Mouse (Mus musculus) intestine, postnatal 0 days (tissue): ENCODE measurements at regions not wholly inside any gene's neighbourhood (a gene's known extent, or its start where the extent isn't known, plus 50 kb on each side); places are given as distances from the start of the nearest gene placed in this dataset.

ENCODE experiments used
- ATAC-seq: fragments of 200-750 bp; cut with Nextera tagmentation; 2 replicates; pipeline ENCODE4 v1.8.0; 2017; ENCODE audit warnings: mild to moderate bottlenecking, moderate TSS enrichment, moderate library complexity
- H3K27ac ChIP-seq: fragments of 300-500 bp; sonication (generic); 2 replicates; pipeline ENCODE4 v1.5.1; 2014; ENCODE audit warnings: mild to moderate bottlenecking, low read depth, low read length, moderate library complexity
- H3K27me3 ChIP-seq: fragments of 300-500 bp; sonication (generic); replicated peaks from 2 replicates; pipeline ENCODE4 v1.6.1; 2014; ENCODE audit warnings: low read length, mixed read lengths; ENCODE audit not compliant: control insufficient read depth, insufficient read depth
- H3K36me3 ChIP-seq: fragments of 300-500 bp; sonication (generic); 2 replicates; pipeline ENCODE4 v1.6.1; 2014; ENCODE audit warnings: mild to moderate bottlenecking, moderate library complexity; ENCODE audit not compliant: control insufficient read depth, insufficient read depth
- H3K4me1 ChIP-seq: fragments of 300-500 bp; sonication (generic); replicated peaks from 2 replicates; pipeline ENCODE4 v1.6.1; 2014; ENCODE audit warnings: antibody characterized with exemption, low read length, mixed read lengths; ENCODE audit not compliant: control insufficient read depth, insufficient read depth
- H3K4me2 ChIP-seq: fragments of 300-500 bp; sonication (generic); replicated peaks from 2 replicates; pipeline ENCODE4 v1.6.1; 2014; ENCODE audit warnings: low read depth, mild to moderate bottlenecking, moderate library complexity
- H3K4me3 ChIP-seq: fragments of 300-500 bp; sonication (generic); 2 replicates; pipeline ENCODE4 v1.5.1; 2014; ENCODE audit warnings: low read depth, low read length
- H3K9ac ChIP-seq: fragments of 300-500 bp; sonication (generic); 2 replicates; pipeline ENCODE4 v1.6.1; 2014; ENCODE audit warnings: mild to moderate bottlenecking, low read depth, low read length
- H3K9me3 ChIP-seq: fragments of 300-500 bp; sonication (generic); 2 replicates; pipeline ENCODE4 v1.6.1; 2016; ENCODE audit warnings: mixed run types; ENCODE audit not compliant: control insufficient read depth
- CTCF ChIP-seq: sonication (generic); IDR thresholded peaks from 2 replicates; pipeline ENCODE4 v1.5.1; 2016; ENCODE audit warnings: low read depth, mild to moderate bottlenecking, control low read depth, antibody characterized with exemption, moderate library complexity
- WGBS: fragments of 180-500 bp; shearing (Covaris S2); extraction: QIAGEN DNeasy Blood & Tissue Kit; methylation state at CpG from one replicate; pipeline ENCODE4 v1.1.7; 2014; 5-methylcytosine and 5-hydroxymethylcytosine counted together

DNA sequence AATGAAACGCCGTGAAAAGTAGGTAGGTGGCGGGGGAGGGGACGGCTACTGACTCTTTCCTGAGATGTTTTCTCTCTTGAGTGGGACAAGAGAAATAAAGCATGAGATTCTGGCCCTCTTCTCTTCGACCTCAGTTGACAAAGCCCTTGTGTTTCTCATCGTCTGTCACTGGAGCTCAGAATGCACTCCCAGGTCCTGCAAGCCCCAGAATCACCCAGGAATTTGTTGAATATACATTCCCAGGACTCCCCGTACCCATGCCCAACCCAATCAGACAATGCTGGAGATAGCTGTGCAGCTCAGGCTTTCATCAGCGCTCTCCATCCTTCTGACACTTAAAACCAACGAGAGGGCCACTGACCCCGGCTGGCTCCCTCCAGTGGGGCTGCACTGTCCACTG lies 422.9 kb downstream of the Wdr11 start:
- Histone ChIP-seq H3K36me3 (no peaks in the 10 kb centered on the region), H3K4me2 (no peak overlapping the region), H3K4me1 (peaks cover 4% of the 10 kb centered on the region; the same call in 1 of the 2 replicates), H3K9me3 (no peaks in the 10 kb centered on the region), H3K27ac (no peak overlapping the region), H3K4me3 (no peak overlapping the region), H3K27me3 (no peaks in the 10 kb centered on the region), H3K9ac (no peak overlapping the region)
- no peak for ATAC-seq
- WGBS: 54% methylated on average over 10 of the region's 10 CpGs
- TF ChIP-seq CTCF: no peak

DNA sequence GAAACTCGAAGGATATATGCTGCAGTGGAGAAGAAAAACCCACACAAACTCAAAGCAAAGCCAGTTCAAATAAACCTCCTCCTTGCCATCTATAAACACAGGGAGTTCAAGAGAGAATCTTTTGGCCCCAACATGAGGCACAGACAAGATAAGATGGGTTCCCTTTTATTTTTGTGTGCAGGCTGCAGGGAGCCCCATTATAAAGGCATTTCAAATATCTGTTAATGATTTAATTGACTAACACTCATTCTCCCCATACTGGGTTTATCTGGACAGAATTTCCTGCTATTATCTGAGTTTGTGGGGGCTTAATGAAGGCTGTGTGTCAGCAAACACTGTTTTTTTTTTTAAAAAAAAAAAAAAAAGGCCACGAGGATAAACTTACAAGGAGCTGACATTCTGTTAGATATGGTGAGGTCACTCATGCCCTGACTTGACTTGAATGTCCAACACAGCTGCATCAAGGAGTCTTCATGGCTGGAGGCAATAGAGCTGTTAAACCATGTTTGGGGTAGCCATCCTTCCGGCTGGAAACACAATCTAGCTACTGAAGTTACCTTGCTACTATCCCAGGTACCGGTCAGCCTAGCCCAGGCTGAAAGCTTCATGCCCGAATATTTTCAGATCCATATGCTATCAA lies 423.8 kb downstream of the Wdr11 start:
- 46% methylated on average over 5 of the region's 5 CpGs for WGBS
- ATAC-seq: no peak
- no peaks in the 10 kb centered on the region for H3K36me3 ChIP-seq

DNA sequence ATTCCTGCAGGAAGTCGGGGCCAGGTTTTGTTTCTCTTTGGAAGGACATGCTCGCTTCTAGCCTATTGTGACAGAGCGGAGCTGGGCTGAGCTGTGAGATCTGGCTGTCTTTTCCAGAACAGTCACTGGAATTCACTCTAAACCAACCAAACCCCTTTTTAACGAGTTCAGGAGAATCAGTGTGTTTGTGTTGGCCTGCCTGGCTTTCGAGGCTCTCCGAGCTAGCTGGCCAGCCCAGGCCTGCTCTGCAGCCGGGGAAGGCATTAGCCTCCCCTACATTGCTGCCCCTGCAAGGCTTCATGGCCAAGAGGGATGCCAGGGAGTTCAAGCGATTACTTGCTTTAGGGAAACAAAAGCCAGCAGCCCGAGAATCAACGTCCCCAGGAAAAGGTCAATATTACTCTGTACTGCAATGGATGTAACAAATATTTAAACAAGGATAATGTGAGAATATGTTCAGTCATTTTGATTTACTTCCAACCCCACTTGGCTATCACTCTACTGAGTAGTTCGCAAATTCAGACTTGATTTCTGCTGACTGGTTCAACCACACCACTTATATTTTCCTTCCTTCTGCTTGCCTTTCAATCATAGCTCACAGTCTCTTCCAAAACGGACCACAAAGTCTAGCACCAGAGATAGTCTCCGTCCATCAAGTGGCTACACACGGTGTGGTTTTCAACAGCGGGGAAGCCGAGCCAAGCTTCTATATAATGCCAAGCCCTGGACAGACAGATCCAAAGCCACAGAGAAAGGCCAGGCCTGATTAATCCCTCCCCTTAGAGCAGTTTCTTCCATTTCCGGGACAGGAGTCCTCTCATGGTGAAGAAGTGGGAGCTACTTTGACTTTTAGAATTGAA lies 424.6 kb downstream of the Wdr11 start:
- no peak overlapping the region for H3K27ac ChIP-seq
- no peaks in the 10 kb centered on the region for H3K36me3 ChIP-seq
- H3K4me2 ChIP-seq: no peak overlapping the region
- no peaks in the 10 kb centered on the region for H3K9me3 ChIP-seq
- no peak overlapping the region for H3K4me3 ChIP-seq
- TF ChIP-seq CTCF: no peak
- ATAC-seq: no peak
- peaks cover 4% of the 10 kb centered on the region; the same call in 1 of the 2 replicates for H3K4me1 ChIP-seq
- 54% methylated on average over 17 of the region's 17 CpGs for WGBS
- no peaks in the 10 kb centered on the region for H3K27me3 ChIP-seq
- H3K9ac ChIP-seq: no peak overlapping the region

More for the DNA sequence above, 423.8 kb downstream of the Wdr11 start:
- Histone ChIP-seq H3K9ac (no peak overlapping the region), H3K4me3 (no peak overlapping the region), H3K4me2 (no peak overlapping the region), H3K27ac (no peak overlapping the region), H3K9me3 (no peaks in the 10 kb centered on the region), H3K27me3 (no peaks in the 10 kb centered on the region), H3K4me1 (peaks cover 4% of the 10 kb centered on the region; the same call in 1 of the 2 replicates)
- no peak for TF ChIP-seq CTCF

DNA sequence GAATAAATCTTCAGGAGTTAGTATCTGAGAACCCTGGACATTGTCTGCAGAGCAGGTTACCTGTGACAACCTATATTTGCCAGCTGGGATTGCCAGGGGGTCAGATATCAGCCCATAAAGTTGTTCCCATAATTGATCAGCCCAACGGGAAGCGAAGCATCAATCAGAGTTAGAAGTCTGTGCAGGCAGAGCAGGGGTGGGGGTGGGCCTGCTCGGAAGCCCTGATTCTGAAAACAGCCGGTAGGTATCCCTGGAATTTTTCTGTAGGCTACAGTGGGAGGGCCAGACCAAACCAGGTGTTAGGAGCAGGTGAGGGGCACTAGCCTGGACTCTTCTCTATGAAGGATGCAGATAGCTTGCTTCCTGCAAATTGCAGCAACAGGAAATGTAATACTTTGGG lies 427.2 kb downstream of the Wdr11 start:
- H3K4me1 ChIP-seq: peaks cover 4% of the 10 kb centered on the region; the same call in 1 of the 2 replicates
- no peak for ATAC-seq
- no peak overlapping the region for H3K9ac ChIP-seq
- no peak overlapping the region for H3K27ac ChIP-seq
- TF ChIP-seq CTCF: no peak
- no peaks in the 10 kb centered on the region for H3K36me3 ChIP-seq
- no peaks in the 10 kb centered on the region for H3K9me3 ChIP-seq
- H3K4me2 ChIP-seq: no peak overlapping the region
- 67% methylated on average over 4 of the region's 4 CpGs for WGBS
- no peaks in the 10 kb centered on the region for H3K27me3 ChIP-seq
- no peak overlapping the region for H3K4me3 ChIP-seq

DNA sequence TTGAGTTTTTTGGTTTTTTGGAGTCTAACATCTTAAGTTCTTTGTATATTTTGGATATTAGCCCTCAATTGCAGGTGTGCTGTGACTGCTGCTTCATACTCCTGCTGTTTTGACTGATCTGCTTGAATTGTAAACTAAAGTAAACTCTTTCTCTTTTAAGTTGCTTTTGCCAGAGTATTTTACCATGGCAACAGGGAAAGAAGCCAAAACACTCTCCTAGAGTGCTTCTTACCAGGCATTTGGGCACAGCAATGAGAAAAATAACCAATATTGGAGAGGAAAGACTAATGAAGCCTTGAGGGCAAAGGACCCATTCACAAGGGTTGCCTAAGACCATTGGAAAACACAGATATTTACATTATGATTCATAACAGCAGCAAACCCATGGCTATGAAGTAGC lies 437.3 kb downstream of the Wdr11 start:
- no peak overlapping the region for H3K4me2 ChIP-seq
- TF ChIP-seq CTCF: no peak
- no peaks in the 10 kb centered on the region for H3K27me3 ChIP-seq
- H3K4me1 ChIP-seq: no peaks in the 10 kb centered on the region
- ATAC-seq: no peak
- no peaks in the 10 kb centered on the region for H3K9me3 ChIP-seq
- no peaks in the 10 kb centered on the region for H3K36me3 ChIP-seq
- H3K9ac ChIP-seq: no peak overlapping the region
- no peak overlapping the region for H3K27ac ChIP-seq
- H3K4me3 ChIP-seq: no peak overlapping the region

DNA sequence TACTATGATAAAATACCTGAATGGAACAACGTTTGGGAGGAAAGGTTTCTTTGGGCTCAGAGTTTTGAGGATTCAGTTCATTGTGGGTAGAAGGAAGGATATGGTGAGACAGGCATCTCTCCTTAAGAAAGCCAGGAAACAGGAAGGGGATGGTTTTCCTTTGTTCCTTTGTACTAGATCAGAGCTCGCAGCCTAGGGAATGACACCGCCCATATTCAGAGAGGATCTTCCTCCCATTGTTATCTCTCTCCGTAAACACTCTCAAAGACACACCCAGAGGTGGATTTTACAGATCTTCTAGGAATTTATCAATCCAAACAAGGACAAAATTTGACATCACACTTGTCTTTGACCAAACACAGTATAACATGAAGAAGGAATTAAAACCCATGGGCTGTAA lies 439.0 kb downstream of the Wdr11 start:
- no peak overlapping the region for H3K4me2 ChIP-seq
- 86% methylated on average over 4 of the region's 4 CpGs for WGBS
- no peak overlapping the region for H3K9ac ChIP-seq
- no peaks in the 10 kb centered on the region for H3K27me3 ChIP-seq
- no peak overlapping the region for H3K27ac ChIP-seq
- no peaks in the 10 kb centered on the region for H3K4me1 ChIP-seq
- H3K9me3 ChIP-seq: no peaks in the 10 kb centered on the region
- no peaks in the 10 kb centered on the region for H3K36me3 ChIP-seq
- ATAC-seq: no peak
- no peak overlapping the region for H3K4me3 ChIP-seq
- TF ChIP-seq CTCF: no peak
